Mouse (Mus musculus): ENCODE measurements around the gene Pdlim1. TPM values are rescaled to one million over a fixed set of nuclear protein-coding genes. Genes with fewer than 3 reads are reported as not detected.

Gene Pdlim1
- polyA plus RNA-seq, 1 experiment from 2014 or later, result 179 TPM

GRCm38 (mm10) chr19:40255561-40255960 is 16.1 kb downstream of the Pdlim1 start:
- Histone ChIP-seq H3K4me2 (no peak overlapping the region), H3K4me1 (0 out of 2 replicates have a peak, but pooled peaks cover 9% of the 10 kb centered on the region), H3K27me3 (no peaks in the 10 kb centered on the region), H3K9me3 (no peaks in the 10 kb centered on the region), H3K36me3 (0 out of 2 replicates have a peak, but pooled peaks cover 3% of the 10 kb centered on the region), H3K4me3 (no peak overlapping the region), H3K27ac (no peak overlapping the region), H3K9ac (no peak overlapping the region)
- 40% methylated on average over 1 of the region's 1 CpGs for WGBS
- no peak for ATAC-seq (ENCODE audit: insufficient number of reproducible peaks, low FRiP score, low TSS enrichment, low read depth)

- no peak for ATAC-seq (ENCODE audit: insufficient number of reproducible peaks, low FRiP score, low TSS enrichment, low read depth)
- 80% methylated on average over 3 of the region's 3 CpGs for WGBS
Measured at GRCm38 (mm10) chr19:40254741-40255140, 16.9 kb downstream of the Pdlim1 start.

GRCm38 (mm10) chr19:40253768-40254167 is 17.9 kb downstream of the Pdlim1 start:
- Histone ChIP-seq H3K9ac (no peak overlapping the region), H3K27ac (no peak overlapping the region), H3K4me3 (no peak overlapping the region), H3K4me1 (0 out of 2 replicates have a peak, but pooled peaks cover 9% of the 10 kb centered on the region), H3K27me3 (no peaks in the 10 kb centered on the region), H3K9me3 (no peaks in the 10 kb centered on the region), H3K36me3 (0 out of 2 replicates have a peak, but pooled peaks cover 3% of the 10 kb centered on the region), H3K4me2 (no peak overlapping the region)
- WGBS, result 46% methylated on average over 13 of the region's 13 CpGs
- ATAC-seq (ENCODE audit: insufficient number of reproducible peaks, low FRiP score, low TSS enrichment, low read depth), result no peak

More at GRCm38 (mm10) chr19:40254741-40255140, 16.9 kb downstream of the Pdlim1 start:
- Histone ChIP-seq H3K4me1 (0 out of 2 replicates have a peak, but pooled peaks cover 9% of the 10 kb centered on the region), H3K36me3 (0 out of 2 replicates have a peak, but pooled peaks cover 3% of the 10 kb centered on the region), H3K4me2 (no peak overlapping the region), H3K27me3 (no peaks in the 10 kb centered on the region), H3K27ac (no peak overlapping the region), H3K9me3 (no peaks in the 10 kb centered on the region), H3K9ac (no peak overlapping the region), H3K4me3 (no peak overlapping the region)

GRCm38 (mm10) chr19:40251115-40251514 is 20.5 kb downstream of the Pdlim1 start:
- Histone ChIP-seq H3K36me3 (0 out of 2 replicates have a peak, but pooled peaks cover 3% of the 10 kb centered on the region), H3K4me2 (no peak overlapping the region), H3K4me3 (no peak overlapping the region), H3K4me1 (0 out of 2 replicates have a peak, but pooled peaks cover 7% of the 10 kb centered on the region), H3K9ac (no peak overlapping the region), H3K27ac (no peak overlapping the region), H3K27me3 (no peaks in the 10 kb centered on the region), H3K9me3 (no peaks in the 10 kb centered on the region)
- ATAC-seq (ENCODE audit: insufficient number of reproducible peaks, low FRiP score, low TSS enrichment, low read depth), result no peak
- WGBS, result 87% methylated on average over 4 of the region's 4 CpGs

- WGBS, result 75% methylated on average over 11 of the region's 11 CpGs
- Histone ChIP-seq H3K4me2 (no peak overlapping the region), H3K9me3 (no peaks in the 10 kb centered on the region), H3K36me3 (0 out of 2 replicates have a peak, but pooled peaks cover 3% of the 10 kb centered on the region), H3K27me3 (no peaks in the 10 kb centered on the region), H3K9ac (no peak overlapping the region), H3K27ac (no peak overlapping the region), H3K4me1 (0 out of 2 replicates have a peak, but pooled peaks cover 7% of the 10 kb centered on the region), H3K4me3 (no peak overlapping the region)
- no peak for ATAC-seq (ENCODE audit: insufficient number of reproducible peaks, low FRiP score, low TSS enrichment, low read depth)
Measured at GRCm38 (mm10) chr19:40249352-40249751, 22.3 kb downstream of the Pdlim1 start.

GRCm38 (mm10) chr19:40248476-40248875 is 23.2 kb downstream of the Pdlim1 start:
- no peaks in the 10 kb centered on the region for H3K27me3 ChIP-seq
- H3K4me3 ChIP-seq, result no peak overlapping the region
- no peaks in the 10 kb centered on the region for H3K4me1 ChIP-seq
- no peak overlapping the region for H3K27ac ChIP-seq
- H3K36me3 ChIP-seq, result 0 out of 2 replicates have a peak, but pooled peaks cover 3% of the 10 kb centered on the region
- no peak overlapping the region for H3K4me2 ChIP-seq
- H3K9me3 ChIP-seq, result no peaks in the 10 kb centered on the region
- ATAC-seq (ENCODE audit: insufficient number of reproducible peaks, low FRiP score, low TSS enrichment, low read depth), result no peak
- WGBS, result 94% methylated on average over 5 of the region's 5 CpGs
- no peak overlapping the region for H3K9ac ChIP-seq

- H3K9me3 ChIP-seq, result no peaks in the 10 kb centered on the region
- no peak for ATAC-seq (ENCODE audit: insufficient number of reproducible peaks, low FRiP score, low TSS enrichment, low read depth)
- H3K27ac ChIP-seq, result no peak overlapping the region
- no peak overlapping the region for H3K4me2 ChIP-seq
- no peaks in the 10 kb centered on the region for H3K4me1 ChIP-seq
- 42% methylated on average over 5 of the region's 5 CpGs for WGBS
- 0 out of 2 replicates have a peak, but pooled peaks cover 3% of the 10 kb centered on the region for H3K36me3 ChIP-seq
- H3K4me3 ChIP-seq, result no peak overlapping the region
- H3K27me3 ChIP-seq, result no peaks in the 10 kb centered on the region
- H3K9ac ChIP-seq, result no peak overlapping the region
Measured at GRCm38 (mm10) chr19:40247268-40247666, 24.4 kb downstream of the Pdlim1 start.

GRCm38 (mm10) chr19:40246646-40247267 is 24.9 kb downstream of the Pdlim1 start:
- WGBS, result 81% methylated on average over 7 of the region's 7 CpGs
- Histone ChIP-seq H3K4me1 (0 out of 2 replicates have a peak, but pooled peaks cover 2% of the 10 kb centered on the region), H3K9me3 (no peaks in the 10 kb centered on the region), H3K27me3 (no peaks in the 10 kb centered on the region), H3K36me3 (no peaks in the 10 kb centered on the region), H3K9ac (no peak overlapping the region), H3K27ac (no peak overlapping the region), H3K4me3 (no peak overlapping the region), H3K4me2 (no peak overlapping the region)
- ATAC-seq (ENCODE audit: insufficient number of reproducible peaks, low FRiP score, low TSS enrichment, low read depth), result no peak

- H3K36me3 ChIP-seq, result no peaks in the 10 kb centered on the region
- H3K4me1 ChIP-seq, result peaks cover 16% of the 10 kb centered on the region
- no peak overlapping the region for H3K4me3 ChIP-seq
- WGBS, result 43% methylated on average over 14 of the region's 14 CpGs
- peak; percentile 35 for ATAC-seq (ENCODE audit: insufficient number of reproducible peaks, low FRiP score, low TSS enrichment, low read depth)
- no peaks in the 10 kb centered on the region for H3K27me3 ChIP-seq
- peak overlapping the region; percentile 82 for H3K27ac ChIP-seq
- peak overlapping the region; percentile 24 for H3K4me2 ChIP-seq
- no peak overlapping the region for H3K9ac ChIP-seq
- no peaks in the 10 kb centered on the region for H3K9me3 ChIP-seq
Measured at GRCm38 (mm10) chr19:40240838-40241689, 30.6 kb downstream of the Pdlim1 start.

GRCm38 (mm10) chr19:40240360-40240759 is 31.3 kb downstream of the Pdlim1 start:
- H3K4me2 ChIP-seq, result no peak overlapping the region
- H3K27ac ChIP-seq, result peak overlapping the region; percentile 82; the same call in 1 of the 2 replicates
- ATAC-seq (ENCODE audit: insufficient number of reproducible peaks, low FRiP score, low TSS enrichment, low read depth), result no peak

GRCm38 (mm10) chr19:40238175-40238850 is 33.3 kb downstream of the Pdlim1 start:
- no peak overlapping the region for H3K9ac ChIP-seq
- H3K4me1 ChIP-seq, result peaks cover 16% of the 10 kb centered on the region
- no peaks in the 10 kb centered on the region for H3K27me3 ChIP-seq
- no peak overlapping the region for H3K27ac ChIP-seq
- H3K9me3 ChIP-seq, result no peaks in the 10 kb centered on the region
- no peak for ATAC-seq (ENCODE audit: insufficient number of reproducible peaks, low FRiP score, low TSS enrichment, low read depth)
- no peak overlapping the region for H3K4me3 ChIP-seq
- H3K4me2 ChIP-seq, result no peak overlapping the region
- 41% methylated on average over 6 of the region's 6 CpGs for WGBS
- no peaks in the 10 kb centered on the region for H3K36me3 ChIP-seq

More at GRCm38 (mm10) chr19:40240360-40240759, 31.3 kb downstream of the Pdlim1 start:
- no peak overlapping the region for H3K4me3 ChIP-seq
- no peaks in the 10 kb centered on the region for H3K9me3 ChIP-seq
- no peak overlapping the region for H3K9ac ChIP-seq
- peaks cover 16% of the 10 kb centered on the region for H3K4me1 ChIP-seq
- H3K27me3 ChIP-seq, result no peaks in the 10 kb centered on the region
- H3K36me3 ChIP-seq, result no peaks in the 10 kb centered on the region
- 74% methylated on average over 6 of the region's 6 CpGs for WGBS

Data from limb, embryonic 15.5 days (tissue).